Mouse (Mus musculus): ENCODE results near the gene Adat3. TPM values are rescaled to one million over a fixed set of nuclear protein-coding genes. Genes with fewer than 3 reads are reported as not detected.

The Adat3 gene
- 5.7 and 5.8 TPM in 2 replicates for polyA plus RNA-seq (2014; fragmentation: Nextera tagmentation; extraction: Ambion mirVana)

GRCm38 (mm10) chr10:80602698-80603325 is at the start of gene Adat3, which contains the start of gene Scamp4:
Gene Adat3 (plus strand): TSS chr10:80602880.
Gene Scamp4 (plus strand): TSS chr10:80602872.
- peak within 1 kb of the TSS; percentile 68 for H3K9ac ChIP-seq (replicated peaks; ENCODE audit: low read length)
- peaks cover 7% of the 10 kb centered on the region for H3K36me3 ChIP-seq (replicated peaks; ENCODE audit: control insufficient read depth, insufficient read depth, low read depth, low read length)
- H3K4me1 ChIP-seq (ENCODE audit: control insufficient read depth, insufficient read depth, low read length) = peaks cover 7% of the 10 kb centered on the region
- 0 out of 2 replicates have a peak within 1 kb of the TSS, but pooled peaks have one; percentile 35 for H3K27ac ChIP-seq (replicated peaks; ENCODE audit: low read depth, low read length)
- H3K4me3 ChIP-seq (ENCODE audit: low read depth, low read length) = peak within 1 kb of the TSS; percentile 66
- H3K9me3 ChIP-seq (replicated peaks; ENCODE audit: control insufficient read depth, low read length) = no peaks in the 10 kb centered on the region
- ATAC-seq (replicated peaks; ENCODE audit: insufficient number of reproducible peaks, low FRiP score, low TSS enrichment, low read depth) (peak; percentile 92), DNase-seq (ENCODE audit: low spot score) (peak; percentile 96)
- H3K4me2 ChIP-seq (ENCODE audit: low read depth, low read length) = peak within 1 kb of the TSS; percentile 70
- under 1% methylated on average over 54 of the region's 54 CpGs for WGBS
- H3K27me3 ChIP-seq (ENCODE audit: control insufficient read depth, insufficient read depth, low read length) = no peaks in the 10 kb centered on the region

- DNase-seq (ENCODE audit: low spot score) (no peak), ATAC-seq (replicated peaks; ENCODE audit: insufficient number of reproducible peaks, low FRiP score, low TSS enrichment, low read depth) (no peak)
- H3K27ac ChIP-seq (replicated peaks; ENCODE audit: low read depth, low read length) = no peak overlapping the region
- no peak overlapping the region for H3K9ac ChIP-seq (replicated peaks; ENCODE audit: low read length)
- H3K9me3 ChIP-seq (replicated peaks; ENCODE audit: control insufficient read depth, low read length) = no peaks in the 10 kb centered on the region
- no peaks in the 10 kb centered on the region for H3K4me1 ChIP-seq (ENCODE audit: control insufficient read depth, insufficient read depth, low read length)
- no peak overlapping the region for H3K4me3 ChIP-seq (ENCODE audit: low read depth, low read length)
- H3K36me3 ChIP-seq (replicated peaks; ENCODE audit: control insufficient read depth, insufficient read depth, low read depth, low read length) = no peaks in the 10 kb centered on the region
- H3K4me2 ChIP-seq (ENCODE audit: low read depth, low read length) = no peak overlapping the region
- WGBS = 89% methylated on average over 8 of the region's 8 CpGs
- no peaks in the 10 kb centered on the region for H3K27me3 ChIP-seq (ENCODE audit: control insufficient read depth, insufficient read depth, low read length)
Observed at GRCm38 (mm10) chr10:80553575-80553974, 49.1 kb upstream of the Adat3 start.

GRCm38 (mm10) chr10:80553997-80554396 is 48.7 kb upstream of the Adat3 start:
- DNase-seq (ENCODE audit: low spot score) (no peak), ATAC-seq (replicated peaks; ENCODE audit: insufficient number of reproducible peaks, low FRiP score, low TSS enrichment, low read depth) (no peak)
- no peak overlapping the region for H3K9ac ChIP-seq (replicated peaks; ENCODE audit: low read length)
- H3K9me3 ChIP-seq (replicated peaks; ENCODE audit: control insufficient read depth, low read length) = no peaks in the 10 kb centered on the region
- H3K4me3 ChIP-seq (ENCODE audit: low read depth, low read length) = no peak overlapping the region
- no peak overlapping the region for H3K4me2 ChIP-seq (ENCODE audit: low read depth, low read length)
- no peaks in the 10 kb centered on the region for H3K27me3 ChIP-seq (ENCODE audit: control insufficient read depth, insufficient read depth, low read length)
- no peak overlapping the region for H3K27ac ChIP-seq (replicated peaks; ENCODE audit: low read depth, low read length)
- H3K4me1 ChIP-seq (ENCODE audit: control insufficient read depth, insufficient read depth, low read length) = no peaks in the 10 kb centered on the region
- H3K36me3 ChIP-seq (replicated peaks; ENCODE audit: control insufficient read depth, insufficient read depth, low read depth, low read length) = no peaks in the 10 kb centered on the region
- WGBS = 89% methylated on average over 6 of the region's 6 CpGs

DNA sequence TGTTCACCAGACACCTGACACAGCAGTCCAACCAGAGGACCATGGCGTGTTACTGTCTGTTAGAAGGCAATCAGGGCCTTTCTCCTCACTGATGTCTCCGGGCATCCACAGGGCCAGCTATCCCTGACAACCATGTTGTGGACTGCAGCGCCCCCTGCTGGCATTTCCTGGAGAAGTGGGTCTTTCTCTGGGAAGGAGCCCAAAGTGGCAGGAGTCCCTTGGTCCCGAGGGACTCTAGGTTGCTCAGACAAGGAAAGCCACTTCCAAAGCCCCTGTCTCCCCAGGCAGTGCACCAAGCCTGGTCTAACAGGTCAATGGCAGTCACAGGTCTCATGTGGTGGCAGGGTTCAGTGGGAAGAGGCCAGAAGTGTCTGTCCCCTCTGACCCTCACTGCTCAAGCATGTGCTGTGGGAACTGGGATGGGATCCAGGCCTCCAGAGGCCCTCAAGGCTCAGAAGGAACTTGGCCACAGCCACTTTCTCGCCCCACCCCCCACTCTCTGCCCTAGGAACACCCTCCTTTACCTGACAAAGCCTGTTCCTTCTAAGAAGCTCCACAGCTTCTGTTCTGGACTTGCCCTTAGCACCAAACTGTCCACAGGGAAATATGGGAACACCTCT is 45.2 kb upstream of the Adat3 start:
- H3K4me3 ChIP-seq (ENCODE audit: low read depth, low read length) = no peak overlapping the region
- H3K9me3 ChIP-seq (replicated peaks; ENCODE audit: control insufficient read depth, low read length) = no peaks in the 10 kb centered on the region
- no peak overlapping the region for H3K9ac ChIP-seq (replicated peaks; ENCODE audit: low read length)
- no peaks in the 10 kb centered on the region for H3K27me3 ChIP-seq (ENCODE audit: control insufficient read depth, insufficient read depth, low read length)
- DNase-seq (ENCODE audit: low spot score) (peak; percentile 74), ATAC-seq (replicated peaks; ENCODE audit: insufficient number of reproducible peaks, low FRiP score, low TSS enrichment, low read depth) (no peak)
- H3K36me3 ChIP-seq (replicated peaks; ENCODE audit: control insufficient read depth, insufficient read depth, low read depth, low read length) = no peaks in the 10 kb centered on the region
- H3K27ac ChIP-seq (replicated peaks; ENCODE audit: low read depth, low read length) = no peak overlapping the region
- peaks cover 4% of the 10 kb centered on the region; the same call in 1 of the 2 replicates for H3K4me1 ChIP-seq (ENCODE audit: control insufficient read depth, insufficient read depth, low read length)
- WGBS = 35% methylated on average over 5 of the region's 5 CpGs
- H3K4me2 ChIP-seq (ENCODE audit: low read depth, low read length) = no peak overlapping the region

GRCm38 (mm10) chr10:80559431-80559830 is 43.2 kb upstream of the Adat3 start:
- H3K4me2 ChIP-seq (ENCODE audit: low read depth, low read length) = no peak overlapping the region
- ATAC-seq (replicated peaks; ENCODE audit: insufficient number of reproducible peaks, low FRiP score, low TSS enrichment, low read depth) (no peak), DNase-seq (ENCODE audit: low spot score) (no peak)
- no peak overlapping the region for H3K4me3 ChIP-seq (ENCODE audit: low read depth, low read length)
- WGBS = 96% methylated on average over 7 of the region's 7 CpGs
- no peak overlapping the region for H3K27ac ChIP-seq (replicated peaks; ENCODE audit: low read depth, low read length)
- H3K36me3 ChIP-seq (replicated peaks; ENCODE audit: control insufficient read depth, insufficient read depth, low read depth, low read length) = no peaks in the 10 kb centered on the region
- H3K27me3 ChIP-seq (ENCODE audit: control insufficient read depth, insufficient read depth, low read length) = no peaks in the 10 kb centered on the region
- peaks cover 4% of the 10 kb centered on the region; the same call in 1 of the 2 replicates for H3K4me1 ChIP-seq (ENCODE audit: control insufficient read depth, insufficient read depth, low read length)
- no peaks in the 10 kb centered on the region for H3K9me3 ChIP-seq (replicated peaks; ENCODE audit: control insufficient read depth, low read length)
- H3K9ac ChIP-seq (replicated peaks; ENCODE audit: low read length) = no peak overlapping the region

GRCm38 (mm10) chr10:80560621-80561020 is 42.1 kb upstream of the Adat3 start:
- Histone ChIP-seq H3K27ac (replicated peaks; ENCODE audit: low read depth, low read length) (0 out of 2 replicates have a peak overlapping the region, but pooled peaks have one; percentile 70), H3K4me2 (ENCODE audit: low read depth, low read length) (peak overlapping the region; percentile 84), H3K9ac (replicated peaks; ENCODE audit: low read length) (peak overlapping the region; percentile 95), H3K27me3 (ENCODE audit: control insufficient read depth, insufficient read depth, low read length) (no peaks in the 10 kb centered on the region), H3K36me3 (replicated peaks; ENCODE audit: control insufficient read depth, insufficient read depth, low read depth, low read length) (no peaks in the 10 kb centered on the region), H3K9me3 (replicated peaks; ENCODE audit: control insufficient read depth, low read length) (no peaks in the 10 kb centered on the region), H3K4me3 (ENCODE audit: low read depth, low read length) (peak overlapping the region; percentile 97), H3K4me1 (ENCODE audit: control insufficient read depth, insufficient read depth, low read length) (peaks cover 4% of the 10 kb centered on the region; the same call in 1 of the 2 replicates)
- DNase-seq (ENCODE audit: low spot score) (no peak), ATAC-seq (replicated peaks; ENCODE audit: insufficient number of reproducible peaks, low FRiP score, low TSS enrichment, low read depth) (no peak)
- WGBS = under 1% methylated on average over 13 of the region's 13 CpGs

DNA sequence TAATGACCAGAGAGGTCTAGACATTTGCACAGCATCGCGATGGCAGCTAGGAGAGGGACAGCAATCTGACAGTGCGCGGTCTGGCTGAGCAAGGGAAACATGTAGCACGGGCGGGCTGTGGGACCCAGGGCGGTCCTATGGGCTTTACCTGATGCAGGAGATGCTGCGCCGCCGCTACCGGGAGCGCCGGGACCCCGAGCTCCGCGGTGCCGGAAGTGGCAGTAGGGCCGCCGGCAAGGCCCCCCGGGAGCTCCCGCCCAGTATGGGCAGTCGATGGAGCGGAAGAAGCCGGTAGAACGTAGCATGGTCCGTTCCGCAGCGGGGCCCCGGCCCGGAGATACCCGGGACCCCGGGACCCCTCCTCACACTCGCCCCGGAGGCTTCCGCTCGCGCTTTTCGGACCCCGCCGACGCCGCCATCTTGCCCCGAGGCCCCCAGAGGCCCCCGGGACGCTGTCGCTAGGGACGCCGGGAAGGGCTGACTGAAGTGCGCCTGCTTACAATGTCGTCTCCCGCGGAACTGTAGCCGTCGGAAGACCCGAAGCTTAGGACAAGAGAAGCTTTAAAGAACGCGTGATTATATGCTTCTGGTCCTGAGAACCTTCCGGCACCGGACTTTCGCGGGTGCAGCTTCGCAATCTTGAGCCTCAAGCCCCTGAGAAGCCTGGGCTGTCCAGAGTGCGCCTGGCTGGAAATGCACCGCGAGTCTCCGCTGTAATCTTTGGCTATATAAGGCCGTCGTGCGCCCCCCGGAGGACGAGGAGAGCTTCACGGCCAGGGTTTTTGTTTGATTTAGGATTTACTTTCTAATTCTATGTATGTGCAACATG is 41.4 kb upstream of the Adat3 start, which contains the start of gene Rexo1:
Rexo1 (minus strand) TSS at position 445 of the 829 bp plus-strand sequence.
- Histone ChIP-seq H3K4me1 (ENCODE audit: control insufficient read depth, insufficient read depth, low read length) (peaks cover 4% of the 10 kb centered on the region), H3K36me3 (replicated peaks; ENCODE audit: control insufficient read depth, insufficient read depth, low read depth, low read length) (no peaks in the 10 kb centered on the region), H3K4me2 (ENCODE audit: low read depth, low read length) (peak within 1 kb of the TSS; percentile 84), H3K9me3 (replicated peaks; ENCODE audit: control insufficient read depth, low read length) (no peaks in the 10 kb centered on the region), H3K27me3 (ENCODE audit: control insufficient read depth, insufficient read depth, low read length) (no peaks in the 10 kb centered on the region), H3K27ac (replicated peaks; ENCODE audit: low read depth, low read length) (peak within 1 kb of the TSS; percentile 70), H3K9ac (replicated peaks; ENCODE audit: low read length) (peak within 1 kb of the TSS; percentile 95), H3K4me3 (ENCODE audit: low read depth, low read length) (peak within 1 kb of the TSS; percentile 97)
- peak; percentile 60 for ATAC-seq (replicated peaks; ENCODE audit: insufficient number of reproducible peaks, low FRiP score, low TSS enrichment, low read depth)
- peak; percentile 96 for DNase-seq (ENCODE audit: low spot score)
- WGBS = under 1% methylated on average over 72 of the region's 72 CpGs

Data from embryonic facial prominence, embryonic 11.5 days (tissue).